Mouse (Mus musculus): ENCODE measurements around the gene Pcdh19. TPM values are rescaled to one million over a fixed set of nuclear protein-coding genes. Genes with fewer than 3 reads are reported as not detected.

Pcdh19 gene
- polyA plus RNA-seq, 1 experiment, result 9.7 TPM

GRCm38 (mm10) chrX:133685572-133685971 lies 3.2 kb downstream of the Pcdh19 start:
- Histone ChIP-seq H3K4me2 (ENCODE audit: low read depth) (peak overlapping the region; percentile 68), H3K27me3 (ENCODE audit: control insufficient read depth, insufficient read depth, insufficient read length) (no peaks in the 10 kb centered on the region)
- TF ChIP-seq E2F4 (IDR thresholded peaks at IDR 0.05; ENCODE audit: insufficient read depth) (no peak), POLR2AphosphoS2 (IDR thresholded peaks at IDR 0.05; ENCODE audit: insufficient read length, low read depth) (no peak), REST (IDR thresholded peaks at IDR 0.05; ENCODE audit: insufficient read depth, insufficient read length) (no peak), POLR2A (IDR thresholded peaks at IDR 0.05; ENCODE audit: insufficient read length, low read depth) (no peak), TCF3 (IDR thresholded peaks at IDR 0.05; ENCODE audit: insufficient read length, low read depth) (no peak), MAX (IDR thresholded peaks at IDR 0.05; ENCODE audit: low read depth) (no peak), MYOG (IDR thresholded peaks at IDR 0.05; ENCODE audit: control insufficient read depth in 1 of 3, insufficient read depth in 1 of 3, insufficient read length in 2 of 3, low read depth in 2 of 3) (no peak), SRF (IDR thresholded peaks at IDR 0.05; ENCODE audit: control insufficient read depth, insufficient read length, low read depth) (no peak), MYOD1 (IDR thresholded peaks at IDR 0.05; ENCODE audit: control insufficient read depth in 1 of 3, insufficient read length in 2 of 3, low read depth in 2 of 3) (no peak), USF1 (IDR thresholded peaks at IDR 0.05; ENCODE audit: low read depth) (no peak), CEBPB (IDR thresholded peaks at IDR 0.05; ENCODE audit: insufficient read depth, poor library complexity, severe bottlenecking) (no peak), TCF12 (IDR thresholded peaks at IDR 0.05; ENCODE audit: insufficient read depth, poor library complexity, severe bottlenecking) (no peak)

GRCm38 (mm10) chrX:133683961-133684360 lies 4.8 kb downstream of the Pcdh19 start:
- TF ChIP-seq E2F4 (IDR thresholded peaks at IDR 0.05; ENCODE audit: insufficient read depth) (no peak), MAX (IDR thresholded peaks at IDR 0.05; ENCODE audit: low read depth) (no peak), MYOG (IDR thresholded peaks at IDR 0.05; ENCODE audit: control insufficient read depth in 1 of 3, insufficient read depth in 1 of 3, insufficient read length in 2 of 3, low read depth in 2 of 3) (no peak), REST (IDR thresholded peaks at IDR 0.05; ENCODE audit: insufficient read depth, insufficient read length) (no peak)
- Histone ChIP-seq H3K4me3 (peak overlapping the region; percentile 65), H3K4me2 (ENCODE audit: low read depth) (peak overlapping the region; percentile 68), H3K27me3 (ENCODE audit: control insufficient read depth, insufficient read depth, insufficient read length) (no peaks in the 10 kb centered on the region), H3K79me2 (ENCODE audit: control insufficient read depth, insufficient read depth) (peaks cover 64% of the 10 kb centered on the region), H3ac (ENCODE audit: control insufficient read depth, insufficient read length) (no peak overlapping the region), H3K36me3 (ENCODE audit: control insufficient read depth, insufficient read depth) (no peaks in the 10 kb centered on the region)

More at GRCm38 (mm10) chrX:133685572-133685971, 3.2 kb downstream of the Pcdh19 start:
- no peak overlapping the region for H3ac ChIP-seq (ENCODE audit: control insufficient read depth, insufficient read length)
- H3K79me2 ChIP-seq (ENCODE audit: control insufficient read depth, insufficient read depth), result peaks cover 52% of the 10 kb centered on the region
- no peaks in the 10 kb centered on the region for H3K36me3 ChIP-seq (ENCODE audit: control insufficient read depth, insufficient read depth)
- H3K4me3 ChIP-seq, result peak overlapping the region; percentile 65

- Histone ChIP-seq H3K79me2 (ENCODE audit: control insufficient read depth, insufficient read depth) (peaks cover 60% of the 10 kb centered on the region), H3ac (ENCODE audit: control insufficient read depth, insufficient read length) (no peak overlapping the region), H3K36me3 (ENCODE audit: control insufficient read depth, insufficient read depth) (peaks cover 4% of the 10 kb centered on the region), H3K4me2 (ENCODE audit: low read depth) (peak overlapping the region; percentile 63), H3K27me3 (ENCODE audit: control insufficient read depth, insufficient read depth, insufficient read length) (no peaks in the 10 kb centered on the region), H3K4me3 (peak overlapping the region; percentile 4)
- TF ChIP-seq POLR2A (IDR thresholded peaks at IDR 0.05; ENCODE audit: insufficient read length, low read depth) (no peak), MAX (IDR thresholded peaks at IDR 0.05; ENCODE audit: low read depth) (no peak), POLR2AphosphoS2 (IDR thresholded peaks at IDR 0.05; ENCODE audit: insufficient read length, low read depth) (no peak), TCF3 (IDR thresholded peaks at IDR 0.05; ENCODE audit: insufficient read length, low read depth) (no peak), MYOD1 (IDR thresholded peaks at IDR 0.05; ENCODE audit: control insufficient read depth in 1 of 3, insufficient read length in 2 of 3, low read depth in 2 of 3) (no peak), USF1 (IDR thresholded peaks at IDR 0.05; ENCODE audit: low read depth) (no peak), MYOG (IDR thresholded peaks at IDR 0.05; ENCODE audit: control insufficient read depth in 1 of 3, insufficient read depth in 1 of 3, insufficient read length in 2 of 3, low read depth in 2 of 3) (no peak), E2F4 (IDR thresholded peaks at IDR 0.05; ENCODE audit: insufficient read depth) (no peak), TCF12 (IDR thresholded peaks at IDR 0.05; ENCODE audit: insufficient read depth, poor library complexity, severe bottlenecking) (no peak), CEBPB (IDR thresholded peaks at IDR 0.05; ENCODE audit: insufficient read depth, poor library complexity, severe bottlenecking) (no peak), SRF (IDR thresholded peaks at IDR 0.05; ENCODE audit: control insufficient read depth, insufficient read length, low read depth) (no peak), REST (IDR thresholded peaks at IDR 0.05; ENCODE audit: insufficient read depth, insufficient read length) (no peak)
Measured at GRCm38 (mm10) chrX:133675121-133675520, 13.7 kb downstream of the Pcdh19 start.

- H3K4me2 ChIP-seq (ENCODE audit: low read depth), result peak overlapping the region; percentile 63
- H3K36me3 ChIP-seq (ENCODE audit: control insufficient read depth, insufficient read depth), result peaks cover 4% of the 10 kb centered on the region
- peaks cover 51% of the 10 kb centered on the region for H3K79me2 ChIP-seq (ENCODE audit: control insufficient read depth, insufficient read depth)
- no peak overlapping the region for H3ac ChIP-seq (ENCODE audit: control insufficient read depth, insufficient read length)
- no peak for TF ChIP-seq POLR2A (IDR thresholded peaks at IDR 0.05; ENCODE audit: insufficient read length, low read depth)
- TF ChIP-seq REST (IDR thresholded peaks at IDR 0.05; ENCODE audit: insufficient read depth, insufficient read length), result no peak
- TF ChIP-seq SRF (IDR thresholded peaks at IDR 0.05; ENCODE audit: control insufficient read depth, insufficient read length, low read depth), result no peak
- no peak for TF ChIP-seq MAX (IDR thresholded peaks at IDR 0.05; ENCODE audit: low read depth)
- no peak for TF ChIP-seq CEBPB (IDR thresholded peaks at IDR 0.05; ENCODE audit: insufficient read depth, poor library complexity, severe bottlenecking)
- no peak for TF ChIP-seq POLR2AphosphoS2 (IDR thresholded peaks at IDR 0.05; ENCODE audit: insufficient read length, low read depth)
- TF ChIP-seq MYOG (IDR thresholded peaks at IDR 0.05; ENCODE audit: control insufficient read depth in 1 of 3, insufficient read depth in 1 of 3, insufficient read length in 2 of 3, low read depth in 2 of 3), result no peak
- no peak for TF ChIP-seq MYOD1 (IDR thresholded peaks at IDR 0.05; ENCODE audit: control insufficient read depth in 1 of 3, insufficient read length in 2 of 3, low read depth in 2 of 3)
- no peak for TF ChIP-seq E2F4 (IDR thresholded peaks at IDR 0.05; ENCODE audit: insufficient read depth)
- no peak for TF ChIP-seq USF1 (IDR thresholded peaks at IDR 0.05; ENCODE audit: low read depth)
- TF ChIP-seq TCF12 (IDR thresholded peaks at IDR 0.05; ENCODE audit: insufficient read depth, poor library complexity, severe bottlenecking), result no peak
- no peak for TF ChIP-seq TCF3 (IDR thresholded peaks at IDR 0.05; ENCODE audit: insufficient read length, low read depth)
- H3K27me3 ChIP-seq (ENCODE audit: control insufficient read depth, insufficient read depth, insufficient read length), result no peaks in the 10 kb centered on the region
- peak overlapping the region; percentile 4 for H3K4me3 ChIP-seq
Measured at GRCm38 (mm10) chrX:133673796-133674195, 15.0 kb downstream of the Pcdh19 start.
